Mouse (Mus musculus): ENCODE results near the gene Nudt15. TPM values are rescaled to one million over a fixed set of nuclear protein-coding genes. Genes with fewer than 3 reads are reported as not detected.

The Nudt15 gene
- polyA plus RNA-seq, 1 experiment from 2014 or later, result 5.7 TPM

DNA sequence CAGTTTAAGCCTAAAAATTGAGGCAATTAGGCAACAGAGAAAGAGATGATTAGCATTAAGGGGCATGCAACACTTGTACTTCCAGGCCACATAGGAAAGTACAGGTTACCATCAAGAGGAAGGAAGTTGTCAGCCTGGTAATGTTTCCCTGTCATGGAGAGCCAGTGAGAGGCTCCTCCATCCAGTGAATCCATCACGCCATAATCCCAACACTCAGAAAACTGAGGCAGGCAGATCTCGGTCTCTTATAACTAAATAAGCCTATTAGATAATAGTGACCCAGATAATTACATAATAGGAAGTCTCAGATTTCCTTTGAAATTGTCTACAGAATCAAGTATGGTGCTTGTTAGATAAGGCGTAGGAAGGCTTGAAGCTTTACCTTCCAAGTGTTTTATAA lies 23.9 kb downstream of the Nudt15 start:
- H3K27ac ChIP-seq (ENCODE audit: low read length), result no peak overlapping the region
- ATAC-seq, result no peak
- no peak overlapping the region for H3K4me2 ChIP-seq (ENCODE audit: low read depth, low read length)
- H3K4me1 ChIP-seq (ENCODE audit: control insufficient read depth, insufficient read depth, low read length), result no peaks in the 10 kb centered on the region
- no peaks in the 10 kb centered on the region for H3K27me3 ChIP-seq (replicated peaks; ENCODE audit: control insufficient read depth, insufficient read depth, low read length)
- H3K36me3 ChIP-seq (ENCODE audit: control insufficient read depth, insufficient read depth, low read length), result no peaks in the 10 kb centered on the region
- no peaks in the 10 kb centered on the region for H3K9me3 ChIP-seq (ENCODE audit: control insufficient read depth, low read length)
- no peak overlapping the region for H3K9ac ChIP-seq (ENCODE audit: low read depth, low read length)
- H3K4me3 ChIP-seq (ENCODE audit: low read length), result no peak overlapping the region
- 77% methylated on average over 3 of the region's 3 CpGs for WGBS

DNA sequence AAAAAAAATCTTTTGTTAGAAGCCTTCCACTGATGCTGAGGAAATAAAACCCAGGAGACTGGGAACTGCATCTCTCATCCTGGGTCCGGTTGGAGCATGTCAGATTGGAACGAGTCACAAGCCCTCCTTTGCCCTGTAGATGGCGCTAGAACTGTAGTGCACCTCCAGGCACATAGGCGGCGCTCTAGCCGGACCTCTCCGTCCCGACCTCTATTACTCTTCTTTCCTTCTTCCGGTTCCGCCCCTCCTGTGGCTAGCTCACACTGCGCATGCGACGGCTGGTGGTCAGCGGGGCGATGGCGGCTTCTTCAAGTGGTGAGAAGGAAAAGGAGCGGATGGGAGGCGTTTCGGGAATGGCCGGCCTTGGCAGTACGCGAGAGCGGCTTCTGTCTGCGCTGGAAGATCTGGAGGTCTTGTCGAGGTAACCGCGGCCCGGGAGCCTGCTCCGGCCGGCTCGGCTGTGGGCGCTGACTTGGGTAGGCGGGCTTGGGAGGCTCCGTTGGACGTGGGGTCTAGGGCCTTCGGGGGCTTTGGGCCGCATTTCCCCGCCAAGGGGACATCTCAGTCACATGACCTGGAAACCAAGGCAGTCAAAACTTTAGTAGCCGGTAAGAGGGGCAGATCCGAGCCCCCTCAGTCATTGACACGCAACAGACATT lies 38.1 kb downstream of the Nudt15 start, which contains the start of gene Med4:
Gene Med4 (plus strand): TSS at position 261 of the 659 bp plus-strand sequence.
- H3K36me3 ChIP-seq (ENCODE audit: control insufficient read depth, insufficient read depth, low read length), result peaks cover 4% of the 10 kb centered on the region; the same call in 1 of the 2 replicates
- peak within 1 kb of the TSS; percentile 88 for H3K4me3 ChIP-seq (ENCODE audit: low read length)
- peak within 1 kb of the TSS; percentile 73 for H3K4me2 ChIP-seq (ENCODE audit: low read depth, low read length)
- H3K27me3 ChIP-seq (replicated peaks; ENCODE audit: control insufficient read depth, insufficient read depth, low read length), result no peaks in the 10 kb centered on the region
- H3K9ac ChIP-seq (ENCODE audit: low read depth, low read length), result peak within 1 kb of the TSS; percentile 94
- WGBS, result under 1% methylated on average over 41 of the region's 41 CpGs
- H3K4me1 ChIP-seq (ENCODE audit: control insufficient read depth, insufficient read depth, low read length), result peaks cover 8% of the 10 kb centered on the region
- ATAC-seq, result peak; percentile 96
- H3K9me3 ChIP-seq (ENCODE audit: control insufficient read depth, low read length), result no peaks in the 10 kb centered on the region
- H3K27ac ChIP-seq (ENCODE audit: low read length), result no peak within 1 kb of the TSS

DNA sequence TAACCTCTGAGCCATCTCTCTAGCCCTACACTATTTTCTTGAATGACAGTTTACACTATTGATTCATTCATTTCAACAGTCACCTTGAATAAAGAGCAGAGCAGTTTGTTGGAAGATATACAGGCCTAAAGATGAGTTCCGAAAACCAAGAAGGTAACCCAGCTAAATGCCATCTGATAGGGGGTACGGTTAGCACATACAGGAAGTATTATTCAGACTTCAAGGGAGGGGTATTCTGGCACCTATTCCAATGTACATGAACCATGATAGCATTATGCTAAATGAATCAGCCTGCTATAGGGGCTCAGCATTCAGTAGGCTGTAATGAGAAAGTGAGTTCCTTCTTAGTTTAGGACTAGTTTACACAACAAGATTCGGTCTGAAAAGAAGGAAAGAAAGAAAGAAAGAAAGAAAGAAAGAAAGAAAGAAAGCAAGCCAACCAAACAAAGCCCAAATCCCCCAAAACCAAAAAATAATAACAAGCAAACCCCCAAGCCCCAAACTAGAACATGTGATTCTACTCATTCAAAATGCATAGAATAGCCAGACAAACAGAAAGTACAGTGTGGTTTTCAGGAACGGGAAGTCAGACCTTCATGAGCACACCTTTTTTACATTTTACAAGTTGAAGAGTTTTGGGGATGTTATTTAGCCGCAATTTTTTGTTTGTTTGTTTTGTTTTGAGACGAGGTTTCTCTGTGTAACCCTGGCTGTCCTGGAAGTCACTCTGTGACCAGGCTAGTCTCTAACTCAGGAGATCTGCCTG lies 39.2 kb downstream of the Nudt15 start:
- peaks cover 4% of the 10 kb centered on the region; the same call in 1 of the 2 replicates for H3K36me3 ChIP-seq (ENCODE audit: control insufficient read depth, insufficient read depth, low read length)
- 91% methylated on average over 6 of the region's 6 CpGs for WGBS
- ATAC-seq, result no peak

DNA sequence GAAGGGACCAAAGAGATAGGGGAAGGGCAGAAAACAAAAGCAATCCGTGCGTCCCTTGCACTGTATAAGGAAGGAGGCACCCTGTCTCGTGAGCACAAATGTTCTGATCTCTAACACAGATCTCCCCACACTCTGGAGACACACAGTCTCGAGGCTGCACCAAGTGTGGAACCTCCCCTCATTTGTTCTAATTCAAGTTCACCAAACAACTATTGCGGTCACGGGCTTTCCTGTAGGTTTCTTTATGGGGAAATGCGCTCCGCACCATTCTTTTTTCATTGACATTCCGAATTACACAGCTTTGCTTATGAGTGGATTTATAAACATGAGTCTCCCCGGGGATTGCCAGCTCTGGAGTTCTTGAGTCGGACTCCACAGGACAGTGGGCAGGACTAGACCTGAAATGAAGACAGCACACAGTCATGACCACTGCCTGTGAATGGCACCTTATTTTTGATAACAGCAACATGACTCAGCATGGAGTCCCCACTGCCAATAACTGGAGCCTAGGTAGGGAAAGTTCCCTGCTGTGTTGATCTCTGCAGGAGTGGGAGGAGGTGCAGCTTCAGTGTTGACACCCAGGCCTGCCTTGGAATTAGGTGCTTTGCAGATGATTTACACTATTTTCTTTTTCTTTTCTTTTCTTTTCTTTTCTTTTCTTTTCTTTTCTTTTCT lies 40.2 kb downstream of the Nudt15 start:
- Histone ChIP-seq H3K9ac (ENCODE audit: low read depth, low read length) (no peak overlapping the region), H3K27ac (ENCODE audit: low read length) (no peak overlapping the region), H3K9me3 (ENCODE audit: control insufficient read depth, low read length) (no peaks in the 10 kb centered on the region), H3K27me3 (replicated peaks; ENCODE audit: control insufficient read depth, insufficient read depth, low read length) (no peaks in the 10 kb centered on the region), H3K4me1 (ENCODE audit: control insufficient read depth, insufficient read depth, low read length) (peaks cover 12% of the 10 kb centered on the region), H3K4me3 (ENCODE audit: low read length) (no peak overlapping the region), H3K36me3 (ENCODE audit: control insufficient read depth, insufficient read depth, low read length) (peaks cover 4% of the 10 kb centered on the region; the same call in 1 of the 2 replicates), H3K4me2 (ENCODE audit: low read depth, low read length) (0 out of 2 replicates have a peak overlapping the region, but pooled peaks have one; percentile 7)
- WGBS, result 52% methylated on average over 11 of the region's 11 CpGs
- no peak for ATAC-seq

More for the DNA sequence above, 39.2 kb downstream of the Nudt15 start:
- Histone ChIP-seq H3K4me3 (ENCODE audit: low read length) (no peak overlapping the region), H3K4me1 (ENCODE audit: control insufficient read depth, insufficient read depth, low read length) (peaks cover 8% of the 10 kb centered on the region), H3K9ac (ENCODE audit: low read depth, low read length) (no peak overlapping the region), H3K27me3 (replicated peaks; ENCODE audit: control insufficient read depth, insufficient read depth, low read length) (no peaks in the 10 kb centered on the region), H3K27ac (ENCODE audit: low read length) (no peak overlapping the region), H3K9me3 (ENCODE audit: control insufficient read depth, low read length) (no peaks in the 10 kb centered on the region), H3K4me2 (ENCODE audit: low read depth, low read length) (no peak overlapping the region)

DNA sequence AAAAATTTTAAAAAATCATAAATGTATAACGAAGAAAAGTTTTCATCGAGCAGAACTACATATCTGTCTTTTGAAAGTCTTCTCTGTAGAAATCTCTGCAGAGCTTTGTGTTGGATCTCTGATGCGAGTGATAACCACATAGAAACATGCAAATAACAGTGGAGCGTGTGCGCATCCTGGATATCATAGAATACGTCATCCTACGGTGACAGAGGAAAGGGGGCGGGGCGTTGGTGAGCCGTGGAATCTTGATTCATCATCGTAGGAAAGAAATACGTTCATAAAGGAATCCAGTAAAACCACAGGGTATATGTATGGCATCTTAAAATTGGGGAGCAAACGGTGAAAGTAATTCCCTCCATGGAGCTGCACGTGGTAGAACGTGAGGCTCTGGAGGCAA lies 40.8 kb downstream of the Nudt15 start:
- Histone ChIP-seq H3K4me2 (ENCODE audit: low read depth, low read length) (no peak overlapping the region), H3K9ac (ENCODE audit: low read depth, low read length) (no peak overlapping the region), H3K9me3 (ENCODE audit: control insufficient read depth, low read length) (no peaks in the 10 kb centered on the region), H3K36me3 (ENCODE audit: control insufficient read depth, insufficient read depth, low read length) (0 out of 2 replicates have a peak, but pooled peaks cover under 1% of the 10 kb centered on the region), H3K27ac (ENCODE audit: low read length) (no peak overlapping the region), H3K4me1 (ENCODE audit: control insufficient read depth, insufficient read depth, low read length) (peaks cover 16% of the 10 kb centered on the region), H3K27me3 (replicated peaks; ENCODE audit: control insufficient read depth, insufficient read depth, low read length) (no peaks in the 10 kb centered on the region), H3K4me3 (ENCODE audit: low read length) (no peak overlapping the region)
- no peak for ATAC-seq
- 82% methylated on average over 15 of the region's 15 CpGs for whole genome bisulfite sequencing

DNA sequence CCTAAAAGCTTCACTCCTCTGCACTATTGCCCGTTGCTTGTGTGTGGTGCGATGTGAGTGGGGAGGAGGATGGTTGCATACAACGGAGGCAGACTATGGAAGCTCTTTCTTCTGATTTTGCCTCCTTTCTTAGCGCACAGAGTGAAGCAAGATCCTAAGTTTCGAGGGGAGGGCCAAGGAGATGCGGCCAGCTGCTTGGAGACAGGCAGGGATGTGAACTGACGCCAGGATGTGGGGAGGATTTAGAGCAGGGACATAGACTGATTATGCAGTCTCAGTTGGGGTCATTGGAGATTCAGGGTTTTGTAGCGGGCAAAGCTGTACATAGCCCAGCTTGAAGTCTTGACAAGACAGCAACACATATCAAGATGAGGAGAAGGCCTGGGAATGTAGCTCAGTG lies 41.8 kb downstream of the Nudt15 start:
- H3K4me2 ChIP-seq (ENCODE audit: low read depth, low read length), result no peak overlapping the region
- no peak overlapping the region for H3K27ac ChIP-seq (ENCODE audit: low read length)
- WGBS, result 62% methylated on average over 8 of the region's 8 CpGs
- no peaks in the 10 kb centered on the region for H3K36me3 ChIP-seq (ENCODE audit: control insufficient read depth, insufficient read depth, low read length)
- no peak for ATAC-seq
- H3K27me3 ChIP-seq (replicated peaks; ENCODE audit: control insufficient read depth, insufficient read depth, low read length), result no peaks in the 10 kb centered on the region
- no peak overlapping the region for H3K9ac ChIP-seq (ENCODE audit: low read depth, low read length)
- peaks cover 23% of the 10 kb centered on the region for H3K4me1 ChIP-seq (ENCODE audit: control insufficient read depth, insufficient read depth, low read length)
- no peaks in the 10 kb centered on the region for H3K9me3 ChIP-seq (ENCODE audit: control insufficient read depth, low read length)
- no peak overlapping the region for H3K4me3 ChIP-seq (ENCODE audit: low read length)

DNA sequence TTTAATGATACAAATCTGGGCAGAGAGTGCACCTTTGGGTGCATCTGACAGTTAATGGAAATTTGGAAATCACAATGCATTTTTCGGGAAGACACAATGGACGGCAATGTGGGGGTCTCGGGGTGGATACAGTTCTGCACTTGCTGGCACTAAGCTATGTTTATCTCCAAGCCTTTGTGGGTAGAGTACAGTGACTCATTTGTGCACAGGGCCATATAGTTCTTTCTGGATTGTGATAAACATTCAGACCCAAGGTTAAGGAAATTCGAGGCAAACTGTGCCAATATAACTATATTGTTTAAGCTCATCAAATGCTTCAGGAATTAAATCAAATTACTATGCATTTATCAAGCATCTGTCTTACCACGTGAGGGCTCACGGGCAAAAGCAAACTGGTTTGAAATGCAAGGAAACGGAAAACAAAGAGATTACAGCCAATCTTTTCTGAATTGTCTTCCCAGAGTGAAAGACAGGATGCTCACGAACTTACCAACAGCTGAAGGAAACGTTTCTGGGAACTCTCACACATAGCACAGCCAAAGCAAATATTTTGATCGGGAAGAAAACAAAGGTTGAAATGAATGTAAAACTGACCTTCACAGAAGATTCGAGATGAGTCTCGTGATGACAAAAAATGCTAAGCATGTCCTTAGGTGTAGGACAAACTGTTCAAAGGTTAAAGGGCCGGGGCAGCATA lies 44.7 kb downstream of the Nudt15 start:
- no peaks in the 10 kb centered on the region for H3K27me3 ChIP-seq (replicated peaks; ENCODE audit: control insufficient read depth, insufficient read depth, low read length)
- H3K4me2 ChIP-seq (ENCODE audit: low read depth, low read length), result no peak overlapping the region
- peak; percentile 82 for ATAC-seq
- no peak overlapping the region for H3K9ac ChIP-seq (ENCODE audit: low read depth, low read length)
- peak overlapping the region; percentile 38 for H3K27ac ChIP-seq (ENCODE audit: low read length)
- WGBS, result 49% methylated on average over 13 of the region's 13 CpGs
- H3K9me3 ChIP-seq (ENCODE audit: control insufficient read depth, low read length), result no peaks in the 10 kb centered on the region
- no peaks in the 10 kb centered on the region for H3K36me3 ChIP-seq (ENCODE audit: control insufficient read depth, insufficient read depth, low read length)
- no peak overlapping the region for H3K4me3 ChIP-seq (ENCODE audit: low read length)
- H3K4me1 ChIP-seq (ENCODE audit: control insufficient read depth, insufficient read depth, low read length), result peaks cover 15% of the 10 kb centered on the region

DNA sequence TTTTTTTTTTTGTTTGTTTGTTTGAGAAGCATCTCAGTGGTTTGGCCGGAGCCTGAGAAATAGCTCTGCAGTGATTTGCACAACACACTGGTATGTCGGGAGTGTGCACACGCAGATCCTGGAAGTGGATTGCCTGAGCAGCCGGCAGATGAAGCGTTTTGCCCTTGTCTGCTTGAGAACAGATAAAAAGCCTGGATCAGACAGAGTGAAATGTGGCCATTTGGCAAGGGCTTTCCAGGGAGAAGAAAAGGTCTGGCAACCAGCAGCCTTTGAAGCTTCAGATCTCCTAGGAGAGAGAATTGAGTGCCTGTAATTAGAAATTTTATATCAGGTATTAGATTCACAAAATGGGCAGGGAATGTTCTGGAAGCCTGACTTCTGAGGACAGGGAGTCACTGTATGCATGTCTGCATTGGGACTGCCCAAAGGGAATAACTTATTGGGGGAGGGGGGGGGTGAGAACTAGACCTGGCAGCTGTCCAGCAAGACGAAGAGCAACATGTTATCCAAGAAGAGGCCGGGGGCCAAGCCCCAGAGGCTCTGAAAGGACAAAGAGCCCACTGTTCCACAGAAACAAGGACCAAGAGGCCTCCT lies 45.4 kb downstream of the Nudt15 start:
- Histone ChIP-seq H3K4me1 (ENCODE audit: control insufficient read depth, insufficient read depth, low read length) (peaks cover 15% of the 10 kb centered on the region), H3K36me3 (ENCODE audit: control insufficient read depth, insufficient read depth, low read length) (no peaks in the 10 kb centered on the region), H3K9ac (ENCODE audit: low read depth, low read length) (no peak overlapping the region), H3K4me3 (ENCODE audit: low read length) (no peak overlapping the region), H3K27me3 (replicated peaks; ENCODE audit: control insufficient read depth, insufficient read depth, low read length) (no peaks in the 10 kb centered on the region), H3K4me2 (ENCODE audit: low read depth, low read length) (no peak overlapping the region), H3K27ac (ENCODE audit: low read length) (peak overlapping the region; percentile 38), H3K9me3 (ENCODE audit: control insufficient read depth, low read length) (no peaks in the 10 kb centered on the region)
- 33% methylated on average over 7 of the region's 7 CpGs for WGBS
- peak; percentile 74 for ATAC-seq
